Comparison of ENCODE assay signal across 8 mouse cellular contexts in the genomic region with DNA sequence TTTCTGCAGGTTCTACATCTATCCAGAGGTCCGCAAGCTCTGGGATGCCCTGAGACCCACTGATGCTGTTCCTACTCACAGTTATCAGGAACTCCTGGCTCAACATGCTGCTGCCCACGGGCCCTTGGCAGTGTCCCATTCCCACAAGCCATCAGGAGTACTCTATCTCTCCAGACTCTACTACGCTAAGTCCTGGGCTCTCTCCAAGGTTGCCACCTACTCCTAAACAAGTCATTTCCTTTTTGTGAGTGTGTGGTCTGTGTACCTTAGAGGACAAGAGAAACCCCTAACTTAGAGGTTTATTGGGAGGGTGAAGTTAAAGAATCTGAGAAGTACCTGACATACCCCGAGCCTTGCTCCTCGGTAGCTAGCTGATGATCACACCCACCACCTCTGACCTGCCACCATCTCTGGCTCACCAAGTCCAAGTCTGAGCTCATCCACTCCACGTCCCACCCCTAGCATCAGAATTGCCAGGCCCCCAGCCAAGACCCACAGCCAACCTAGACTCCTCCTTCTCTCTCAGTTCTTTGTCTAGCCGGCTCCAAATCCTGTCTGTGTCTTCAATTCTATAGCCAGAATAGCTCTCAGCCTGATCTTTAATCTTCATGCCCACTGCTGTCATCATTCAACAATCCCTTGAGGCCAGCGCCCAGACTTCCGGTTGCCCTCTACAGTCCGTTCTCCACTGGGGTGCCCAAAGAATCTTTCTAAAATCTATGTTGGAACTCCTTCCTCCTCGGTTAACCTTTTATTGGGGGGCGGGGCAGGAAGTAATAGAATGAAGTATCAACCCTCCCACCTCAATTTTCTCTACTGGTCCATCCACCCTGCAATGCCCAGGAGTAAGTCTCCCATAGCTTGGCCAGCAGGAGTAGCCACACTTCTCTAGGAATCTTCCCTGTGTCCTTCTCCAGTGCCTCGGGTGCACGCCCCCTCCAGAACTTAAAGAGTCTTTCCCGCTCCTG. TPM values are rescaled to one million over a fixed set of nuclear protein-coding genes. Genes with fewer than 3 reads are reported as not detected.
DNase-seq lines count a peak whose midpoint lies in the region; ATAC-seq and TF ChIP-seq lines count a peak whose summit lies in the region.

No protein-coding gene starts in this region.

- intact Hi-C loops in heart, postnatal 25 days (cut with DNase I) = no loop called here

- peak overlapping the region; percentile 93 for H3K4me2 ChIP-seq in heart, embryonic 13.5 days
- peak overlapping the region; percentile 85 for H3K4me2 ChIP-seq in limb, embryonic 13.5 days (replicated peaks)

- peaks cover 18% of the 10 kb centered on the region for H3K36me3 ChIP-seq in heart, embryonic 13.5 days
- H3K36me3 ChIP-seq in E14TG2a.4 (ENCODE audit: insufficient read depth, low read length) = peaks cover 22% of the 10 kb centered on the region
- H3K36me3 ChIP-seq in forebrain, embryonic 10.5 days (replicated peaks) = peaks cover 34% of the 10 kb centered on the region
- peaks cover 28% of the 10 kb centered on the region for H3K36me3 ChIP-seq in limb, embryonic 13.5 days

- no peak for ATAC-seq in heart, embryonic 13.5 days (ENCODE audit: extremely low read depth, insufficient number of reproducible peaks, low FRiP score, low TSS enrichment)
- peak; percentile 42; the same call in 1 of the 2 replicates for ATAC-seq in limb, embryonic 13.5 days (ENCODE audit: low FRiP score, low read depth)

- no peak for TF ChIP-seq CTCF in E14TG2a.4 (conservative IDR thresholded peaks at IDR 0.05; ENCODE audit: low read length)

- H3K9ac ChIP-seq in heart, embryonic 13.5 days = peak overlapping the region; percentile 93
- peak overlapping the region; percentile 94 for H3K9ac ChIP-seq in limb, embryonic 13.5 days

- DNase-seq in heart, postnatal 25 days (ENCODE audit: low spot score) = no peak
- DNase-seq in forebrain, embryonic 10.5 days (ENCODE audit: extremely low spot score, low spot score) = no peak
- DNase-seq in retina, embryonic 14.5 days (ENCODE audit: low spot score) = peak; percentile 49
- DNase-seq in layer of hippocampus, postnatal 36 days = no peak
- DNase-seq in right cerebral cortex, adult 2 months (ENCODE audit: low spot score in 2 of 2) = no peak

- peak overlapping the region; percentile 93 for H3K27ac ChIP-seq in heart, embryonic 13.5 days (replicated peaks)
- H3K27ac ChIP-seq in forebrain, embryonic 10.5 days = peak overlapping the region; percentile 96
- peak overlapping the region; percentile 97 for H3K27ac ChIP-seq in limb, embryonic 13.5 days

- 28% methylated on average over 15 of the region's 15 CpGs for WGBS in heart, embryonic 13.5 days
- WGBS in forebrain, embryonic 10.5 days = 41% methylated on average over 15 of the region's 15 CpGs
- 38% methylated on average over 15 of the region's 15 CpGs for WGBS in limb, embryonic 13.5 days

- peak overlapping the region; percentile 77 for H3K4me3 ChIP-seq in heart, embryonic 13.5 days
- peak overlapping the region; percentile 74 for H3K4me3 ChIP-seq in E14TG2a.4 (replicated peaks; ENCODE audit: low read length)
- H3K4me3 ChIP-seq in forebrain, embryonic 10.5 days = peak overlapping the region; percentile 91
- peak overlapping the region; percentile 75 for H3K4me3 ChIP-seq in limb, embryonic 13.5 days

- H3K4me1 ChIP-seq in heart, embryonic 13.5 days = peaks cover 79% of the 10 kb centered on the region
- H3K4me1 ChIP-seq in E14TG2a.4 (replicated peaks; ENCODE audit: low read depth, low read length) = peaks cover 53% of the 10 kb centered on the region
- H3K4me1 ChIP-seq in forebrain, embryonic 10.5 days = peaks cover 86% of the 10 kb centered on the region
- H3K4me1 ChIP-seq in limb, embryonic 13.5 days = peaks cover 52% of the 10 kb centered on the region

- H3K9me3 ChIP-seq in heart, embryonic 13.5 days = no peaks in the 10 kb centered on the region
- 0 out of 2 replicates have a peak, but pooled peaks cover 5% of the 10 kb centered on the region for H3K9me3 ChIP-seq in E14TG2a.4 (ENCODE audit: low read length)
- no peaks in the 10 kb centered on the region for H3K9me3 ChIP-seq in forebrain, embryonic 10.5 days
- H3K9me3 ChIP-seq in limb, embryonic 13.5 days = no peaks in the 10 kb centered on the region

- H3K27me3 ChIP-seq in heart, embryonic 13.5 days (replicated peaks) = no peaks in the 10 kb centered on the region
- H3K27me3 ChIP-seq in E14TG2a.4 (ENCODE audit: insufficient read depth, low read length) = peaks cover 64% of the 10 kb centered on the region
- no peaks in the 10 kb centered on the region for H3K27me3 ChIP-seq in forebrain, embryonic 10.5 days (ENCODE audit: poor library complexity, severe bottlenecking)
- no peaks in the 10 kb centered on the region for H3K27me3 ChIP-seq in limb, embryonic 13.5 days

RNA-seq across cellular contexts. Expression of gene Samd14, which starts 0.7 kb away (rescaled TPM):
- polyA plus RNA-seq in heart, embryonic 13.5 days (2015; fragmentation: Nextera tagmentation; extraction: Ambion mirVana) = 11.6 and 11.7 TPM in 2 replicates
- total RNA-seq in heart, postnatal 25 days (2021) = 1 to 10 TPM; 1.2 to 1.5 TPM
- 35.8 and 36.7 TPM in 2 replicates for polyA plus RNA-seq in forebrain, embryonic 10.5 days (2016; fragmentation: Nextera tagmentation; extraction: Ambion mirVana)
- 37.2 and 37.7 TPM in 2 replicates for polyA plus RNA-seq in limb, embryonic 13.5 days (2015; fragmentation: Nextera tagmentation; extraction: Ambion mirVana)
- 10 to 100 TPM; 43.3 to 46.5 TPM for total RNA-seq in layer of hippocampus, postnatal 36 days (2021)

RNA-seq across cellular contexts. Expression of gene Ppp1r9b, which starts 18.1 kb away (rescaled TPM):
- polyA plus RNA-seq in heart, embryonic 13.5 days (2015; fragmentation: Nextera tagmentation; extraction: Ambion mirVana) = 6.5 and 6.8 TPM in 2 replicates
- 10 to 100 TPM; 45.5 to 52.6 TPM for total RNA-seq in heart, postnatal 25 days (2021)
- polyA plus RNA-seq in forebrain, embryonic 10.5 days (2016; fragmentation: Nextera tagmentation; extraction: Ambion mirVana) = 8.7 and 10.7 TPM in 2 replicates
- polyA plus RNA-seq in limb, embryonic 13.5 days (2015; fragmentation: Nextera tagmentation; extraction: Ambion mirVana) = 11.4 and 11.8 TPM in 2 replicates
- 100 to 1,000 TPM; 931 to 932 TPM for total RNA-seq in layer of hippocampus, postnatal 36 days (2021)

RNA-seq across cellular contexts. Expression of gene Pdk2, which starts 32.2 kb away (rescaled TPM):
- 77.9 and 81.1 TPM in 2 replicates for polyA plus RNA-seq in heart, embryonic 13.5 days (2015; fragmentation: Nextera tagmentation; extraction: Ambion mirVana)
- total RNA-seq in heart, postnatal 25 days (2021) = 100 to 1,000 TPM; 377 to 397 TPM
- 12.1 and 12.5 TPM in 2 replicates for polyA plus RNA-seq in forebrain, embryonic 10.5 days (2016; fragmentation: Nextera tagmentation; extraction: Ambion mirVana)
- 33.7 and 34.9 TPM in 2 replicates for polyA plus RNA-seq in limb, embryonic 13.5 days (2015; fragmentation: Nextera tagmentation; extraction: Ambion mirVana)
- total RNA-seq in layer of hippocampus, postnatal 36 days (2021) = 100 to 1,000 TPM; 118 to 121 TPM

RNA-seq across cellular contexts. Expression of gene Sgca, which starts 32.8 kb away (rescaled TPM):
- 27.0 and 29.2 TPM in 2 replicates for polyA plus RNA-seq in heart, embryonic 13.5 days (2015; fragmentation: Nextera tagmentation; extraction: Ambion mirVana)
- total RNA-seq in heart, postnatal 25 days (2021) = 100 to 1,000 TPM; 142 to 163 TPM
- polyA plus RNA-seq in forebrain, embryonic 10.5 days (2016; fragmentation: Nextera tagmentation; extraction: Ambion mirVana) = not detected in 2 replicates
- 6.1 and 7.1 TPM in 2 replicates for polyA plus RNA-seq in limb, embryonic 13.5 days (2015; fragmentation: Nextera tagmentation; extraction: Ambion mirVana)
- under 1 TPM in 1 of 2 experiments, not detected in 1; 0.48 TPM for total RNA-seq in layer of hippocampus, postnatal 36 days (2021)

RNA-seq across cellular contexts. Expression of gene Hils1, which starts 41.6 kb away (rescaled TPM):
- polyA plus RNA-seq in heart, embryonic 13.5 days (2015; fragmentation: Nextera tagmentation; extraction: Ambion mirVana) = 0.23 TPM in 1 of 2 replicates, not detected in the other
- not detected for total RNA-seq in heart, postnatal 25 days (2021)
- polyA plus RNA-seq in forebrain, embryonic 10.5 days (2016; fragmentation: Nextera tagmentation; extraction: Ambion mirVana) = not detected in 2 replicates
- not detected in 2 replicates for polyA plus RNA-seq in limb, embryonic 13.5 days (2015; fragmentation: Nextera tagmentation; extraction: Ambion mirVana)
- not detected for total RNA-seq in layer of hippocampus, postnatal 36 days (2021)
